In the genomic region with DNA sequence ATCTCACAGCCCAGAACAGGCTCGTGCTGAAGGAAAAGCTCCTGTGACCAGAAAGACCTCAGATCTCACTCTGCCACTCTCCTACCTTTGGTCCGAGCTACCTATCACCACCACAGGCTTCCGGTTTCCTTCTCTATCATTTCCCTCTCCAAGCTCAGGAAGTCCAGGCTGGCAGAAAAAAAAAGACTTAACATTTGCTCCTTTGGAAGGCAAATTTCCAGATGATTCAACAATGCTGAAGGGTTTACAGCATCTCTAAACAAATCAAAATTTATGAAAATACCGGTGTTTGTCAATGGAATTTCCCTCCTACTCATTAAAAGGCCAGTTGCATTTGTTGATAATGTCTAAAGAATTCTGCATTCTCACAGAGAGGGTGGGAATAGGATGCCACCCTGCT, we compare ENCODE assay signal across 25 mouse cellular contexts.
A peak's percentile ranks its signal among the peaks of the same experiment; 100 is the strongest.
DNase-seq lines count a peak whose midpoint lies in the region; ATAC-seq lines count a peak whose summit lies in the region.
"Had no signal": no experiment of that assay in that cellular context is flagged by ENCODE, and none has a peak within 500 bp of the region (broad histone marks: within the 10 kb centered on the region; RNA-seq: fewer than 3 reads in every experiment).

No protein-coding gene starts in this region.

- no peaks in the 10 kb centered on the region for H3K27me3 ChIP-seq in limb, embryonic 10.5 days (ENCODE audit: low read depth, poor library complexity, severe bottlenecking)
- H3K27me3 ChIP-seq in limb, embryonic 13.5 days = no peaks in the 10 kb centered on the region
- no peaks in the 10 kb centered on the region for H3K27me3 ChIP-seq in neural tube, embryonic 15.5 days (replicated peaks)
- H3K27me3 ChIP-seq: embryonic facial prominence, embryonic 12.5 days; forebrain, embryonic 12.5 days; Patski had no signal

- H3K4me3 ChIP-seq in limb, embryonic 10.5 days = no peak overlapping the region
- no peak overlapping the region for H3K4me3 ChIP-seq in limb, embryonic 13.5 days
- H3K4me3 ChIP-seq in neural tube, embryonic 15.5 days (replicated peaks) = no peak overlapping the region
- H3K4me3 ChIP-seq: embryonic facial prominence, embryonic 10.5 days; embryonic facial prominence, embryonic 12.5 days; erythroblast, embryonic 14.5 days; forebrain, embryonic 10.5 days; forebrain, embryonic 12.5 days had no signal

- DNase-seq in 3T3-L1 (ENCODE audit: low read depth, low spot score) (peak; percentile 79), NIH3T3 (ENCODE audit: low read depth) (peak; percentile 81)
- DNase-seq in limb, embryonic 10.5 days (ENCODE audit: low spot score) = no peak
- DNase-seq in B cell, adult 2 months = no peak
- DNase-seq in embryo, embryonic 10 days (ENCODE audit: low spot score) = no peak
- DNase-seq: adrenal gland, adult 8-10 months; adrenal gland, postnatal 14 days; adrenal gland, postnatal 36 days; cerebellum, adult 11-12 months; cerebellum, adult 2 months; cerebellum, adult 9-10 months; cerebellum, postnatal 10 days; cerebellum, postnatal 36 days had no signal

- no peak for ATAC-seq in limb, embryonic 13.5 days (ENCODE audit: low FRiP score, low read depth)
- no peak for ATAC-seq in granulocyte monocyte progenitor cell, adult 5-6 weeks (replicated peaks; ENCODE audit: poor library complexity, severe bottlenecking)
- no peak for ATAC-seq in neural tube, embryonic 15.5 days (ENCODE audit: low FRiP score)
- ATAC-seq: activated CD4-positive, CD25-positive, alpha-beta regulatory T cell, adult 4 months; forebrain, embryonic 14.5 days; forebrain, embryonic 16.5 days; Patski had no signal

- H3K4me1 ChIP-seq in limb, embryonic 10.5 days = peaks cover 51% of the 10 kb centered on the region
- H3K4me1 ChIP-seq in limb, embryonic 13.5 days = peaks cover 34% of the 10 kb centered on the region
- no peaks in the 10 kb centered on the region; the same call in 1 of the 2 replicates for H3K4me1 ChIP-seq in neural tube, embryonic 15.5 days

- H3K27ac ChIP-seq in limb, embryonic 10.5 days = peak overlapping the region; percentile 74; the same call in 1 of the 2 replicates
- H3K27ac ChIP-seq in limb, embryonic 13.5 days = 0 out of 2 replicates have a peak overlapping the region, but pooled peaks have one; percentile 28
- H3K27ac ChIP-seq in neural tube, embryonic 15.5 days (replicated peaks) = no peak overlapping the region
- H3K27ac ChIP-seq: embryonic facial prominence, embryonic 12.5 days; forebrain, embryonic 10.5 days; forebrain, embryonic 12.5 days had no signal

- no peaks in the 10 kb centered on the region for H3K36me3 ChIP-seq in limb, embryonic 10.5 days
- no peaks in the 10 kb centered on the region for H3K36me3 ChIP-seq in limb, embryonic 13.5 days
- H3K36me3 ChIP-seq in neural tube, embryonic 15.5 days = no peaks in the 10 kb centered on the region
- H3K36me3 ChIP-seq: embryonic facial prominence, embryonic 10.5 days; embryonic facial prominence, embryonic 12.5 days; forebrain, embryonic 10.5 days; forebrain, embryonic 12.5 days had no signal

- H3K9me3 ChIP-seq in limb, embryonic 10.5 days (replicated peaks) = no peaks in the 10 kb centered on the region
- no peaks in the 10 kb centered on the region; the same call in 1 of the 2 replicates for H3K9me3 ChIP-seq in limb, embryonic 13.5 days
- H3K9me3 ChIP-seq in neural tube, embryonic 15.5 days (replicated peaks) = no peaks in the 10 kb centered on the region
- H3K9me3 ChIP-seq: embryonic facial prominence, embryonic 10.5 days; embryonic facial prominence, embryonic 12.5 days; forebrain, embryonic 10.5 days had no signal

- H3K9ac ChIP-seq in limb, embryonic 13.5 days = no peak overlapping the region
- H3K9ac ChIP-seq in neural tube, embryonic 15.5 days (replicated peaks) = no peak overlapping the region
- H3K9ac ChIP-seq: embryonic facial prominence, embryonic 12.5 days; forebrain, embryonic 12.5 days had no signal

- no peak overlapping the region for H3K4me2 ChIP-seq in limb, embryonic 13.5 days (replicated peaks)
- H3K4me2 ChIP-seq in neural tube, embryonic 15.5 days = no peak overlapping the region
- H3K4me2 ChIP-seq: embryonic facial prominence, embryonic 12.5 days; forebrain, embryonic 12.5 days had no signal

- WGBS in limb, embryonic 10.5 days = 72% methylated on average over 4 of the region's 4 CpGs
- 62% methylated on average over 4 of the region's 4 CpGs for WGBS in limb, embryonic 13.5 days
- WGBS in neural tube, embryonic 15.5 days = 82% methylated on average over 4 of the region's 4 CpGs

Comparison
In these comparisons a context has a peak if more than half of its experiments do, and no peak if none do; other contexts are left out.
1. DNase-seq: peak in 3T3-L1 (single experiment) and NIH3T3 (single experiment); none in limb, embryonic 10.5 days (single experiment), B cell, adult 2 months (0 of 2) and embryo, embryonic 10 days (single experiment).